9 mouse cellular contexts compared by ENCODE assay signal in the genomic region with DNA sequence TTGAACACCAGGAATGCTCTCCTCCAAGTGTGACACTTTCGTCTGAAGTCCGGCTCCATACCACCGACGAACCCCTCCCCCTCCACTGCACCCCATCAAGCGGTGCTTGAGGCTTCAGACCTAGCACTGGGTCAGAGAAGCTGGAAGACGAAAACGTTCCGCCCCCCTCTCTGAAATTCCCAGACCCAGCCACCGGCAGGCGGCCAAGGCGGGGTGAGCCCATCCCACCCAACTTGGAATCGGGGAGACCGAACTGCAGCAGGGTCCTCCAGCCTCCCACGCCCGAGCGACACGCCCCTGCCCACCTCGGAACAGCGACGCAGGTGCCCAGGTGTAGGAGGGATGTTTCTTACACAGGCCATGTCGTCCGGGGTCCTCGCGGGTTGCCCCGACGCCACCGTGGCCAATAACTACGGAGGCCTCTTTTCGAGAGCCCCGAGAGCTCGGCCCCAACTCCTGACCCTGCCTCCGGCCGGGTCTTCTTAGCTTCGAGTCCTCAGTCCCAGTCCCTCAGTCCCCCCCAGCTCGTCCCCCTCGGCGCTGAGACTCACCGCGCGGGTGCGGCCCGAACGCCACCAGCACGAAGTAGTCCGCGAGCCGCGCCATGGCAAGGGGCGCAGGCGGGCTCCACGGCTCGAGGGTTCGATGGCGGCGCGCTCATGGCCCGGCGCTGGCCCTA. TPM values are rescaled to one million over a fixed set of nuclear protein-coding genes. Genes with fewer than 3 reads are reported as not detected.
A peak's percentile ranks its signal among the peaks of the same experiment; 100 is the strongest.
DNase-seq lines count a peak whose midpoint lies in the region; ATAC-seq and TF ChIP-seq lines count a peak whose summit lies in the region.
"Had no signal": no experiment of that assay in that cellular context is flagged by ENCODE, and none has a peak within 500 bp of the region (broad histone marks: within the 10 kb centered on the region; RNA-seq: fewer than 3 reads in every experiment).

No protein-coding gene starts in this region.

- DNase-seq in gastrocnemius, postnatal 10 days: peak; percentile 45
- DNase-seq in gastrocnemius, postnatal 36 days: no peak
- peak; percentile 55 to 68 for DNase-seq in cerebellum, postnatal 14 days
- peak; percentile 17 for DNase-seq in heart, postnatal 0 days (ENCODE audit: low spot score)
- peak; percentile 61 to 73 for DNase-seq in kidney, postnatal 4 days
- no peak for DNase-seq in B cell, adult 2 months

- no peak for TF ChIP-seq EP300 in ES-Bruce4 (IDR thresholded peaks at IDR 0.05; ENCODE audit: insufficient read depth, low read depth, low read length)
- TF ChIP-seq EP300 in heart, postnatal 0 days (IDR thresholded peaks at IDR 0.05; ENCODE audit: low read depth): no peak

- H3K27me3 ChIP-seq in ES-Bruce4 (ENCODE audit: control insufficient read depth, insufficient read depth, low read length, poor library complexity, severe bottlenecking): no peaks in the 10 kb centered on the region
- no peaks in the 10 kb centered on the region for H3K27me3 ChIP-seq in heart, postnatal 0 days (ENCODE audit: control insufficient read depth, insufficient read depth, low read length)
- no peaks in the 10 kb centered on the region for H3K27me3 ChIP-seq in midbrain, embryonic 15.5 days (replicated peaks)

- ATAC-seq in heart, postnatal 0 days (ENCODE audit: insufficient read depth, low read depth): peak; percentile 16
- ATAC-seq in midbrain, embryonic 15.5 days (replicated peaks): peak; percentile 56

- WGBS in heart, postnatal 0 days: under 1% methylated on average over 51 of the region's 58 CpGs
- WGBS in midbrain, embryonic 15.5 days: under 1% methylated on average over 57 of the region's 58 CpGs

- no peak for TF ChIP-seq POLR2A in ES-Bruce4 (IDR thresholded peaks at IDR 0.05; ENCODE audit: insufficient read depth, low read length)

- no peak for TF ChIP-seq CTCF in ES-Bruce4 (IDR thresholded peaks at IDR 0.05; ENCODE audit: low read depth, low read length)
- no peak for TF ChIP-seq CTCF in heart, postnatal 0 days (IDR thresholded peaks at IDR 0.05; ENCODE audit: low read depth)

- H3K27ac ChIP-seq in ES-Bruce4 (ENCODE audit: insufficient read depth, low read length): no peak overlapping the region
- peak overlapping the region; percentile 31 for H3K27ac ChIP-seq in heart, postnatal 0 days (ENCODE audit: low read depth)
- peak overlapping the region; percentile 54 for H3K27ac ChIP-seq in midbrain, embryonic 15.5 days

- intact Hi-C loops in gastrocnemius, postnatal 36 days (cut with DNase I): no loop called here

- peak overlapping the region; percentile 86 for H3K4me3 ChIP-seq in ES-Bruce4 (ENCODE audit: low read depth, low read length)
- H3K4me3 ChIP-seq in heart, postnatal 0 days (ENCODE audit: low read depth, low read length): peak overlapping the region; percentile 72
- H3K4me3 ChIP-seq in midbrain, embryonic 15.5 days: peak overlapping the region; percentile 88

- peak overlapping the region; percentile 93 for H3K4me2 ChIP-seq in heart, postnatal 0 days (ENCODE audit: low read depth, low read length)
- H3K4me2 ChIP-seq in midbrain, embryonic 15.5 days: peak overlapping the region; percentile 87

- peak overlapping the region; percentile 83 for H3K9ac ChIP-seq in ES-Bruce4 (ENCODE audit: low read depth, poor library complexity, severe bottlenecking)
- peak overlapping the region; percentile 81 for H3K9ac ChIP-seq in heart, postnatal 0 days (replicated peaks; ENCODE audit: low read depth, low read length)
- H3K9ac ChIP-seq in midbrain, embryonic 15.5 days: peak overlapping the region; percentile 65

- H3K4me1 ChIP-seq in ES-Bruce4 (ENCODE audit: control insufficient read depth, insufficient read depth, low read length): no peaks in the 10 kb centered on the region
- H3K4me1 ChIP-seq in heart, postnatal 0 days (ENCODE audit: control insufficient read depth, insufficient read depth): peaks cover 20% of the 10 kb centered on the region
- H3K4me1 ChIP-seq in midbrain, embryonic 15.5 days: peaks cover 46% of the 10 kb centered on the region

- H3K36me3 ChIP-seq in ES-Bruce4 (ENCODE audit: control insufficient read depth, insufficient read depth, low read length, poor library complexity, severe bottlenecking): no peaks in the 10 kb centered on the region
- no peaks in the 10 kb centered on the region for H3K36me3 ChIP-seq in heart, postnatal 0 days (replicated peaks; ENCODE audit: control insufficient read depth, insufficient read depth, low read length)
- no peaks in the 10 kb centered on the region for H3K36me3 ChIP-seq in midbrain, embryonic 15.5 days (replicated peaks)

- no peaks in the 10 kb centered on the region for H3K9me3 ChIP-seq in ES-Bruce4 (replicated peaks; ENCODE audit: control insufficient read depth, insufficient read depth, low read length, poor library complexity, severe bottlenecking)
- no peaks in the 10 kb centered on the region for H3K9me3 ChIP-seq in heart, postnatal 0 days (replicated peaks; ENCODE audit: control insufficient read depth, low read length)
- no peaks in the 10 kb centered on the region for H3K9me3 ChIP-seq in midbrain, embryonic 15.5 days

RNA-seq across cellular contexts. Expression of a gene that starts 0.5 kb away (rescaled TPM):
- total RNA-seq in gastrocnemius, postnatal 10 days (2021): 10 to 100 TPM; 50.1 to 70.5 TPM
- total RNA-seq in gastrocnemius, postnatal 36 days (2021): 10 to 100 TPM; 62.0 to 62.1 TPM
- polyA plus RNA-seq in ES-Bruce4 (2011; ENCODE audit: insufficient read depth, insufficient read length, low read depth, missing spikeins): 51.5 and 66.1 TPM in 2 replicates
- total RNA-seq in heart, postnatal 0 days (2014; rRNA removed; ENCODE audit: low replicate concordance): 113 and 147 TPM in 2 replicates
- 17.7 and 25.6 TPM in 2 replicates for polyA plus RNA-seq in heart, postnatal 0 days (2015; fragmentation: Nextera tagmentation; extraction: Ambion mirVana)
- polyA plus RNA-seq in midbrain, embryonic 15.5 days (2015; fragmentation: Nextera tagmentation; extraction: Ambion mirVana): 106 and 112 TPM in 2 replicates

RNA-seq across cellular contexts. Expression of a gene that starts 7.9 kb away (rescaled TPM):
- not detected for total RNA-seq in gastrocnemius, postnatal 10 days (2021)
- total RNA-seq in gastrocnemius, postnatal 36 days (2021): not detected
- polyA plus RNA-seq in ES-Bruce4 (2011; ENCODE audit: insufficient read depth, insufficient read length, low read depth, missing spikeins): 1.1 TPM in 1 of 2 replicates, not detected in the other
- total RNA-seq in heart, postnatal 0 days (2014; rRNA removed; ENCODE audit: low replicate concordance): not detected in 2 replicates
- not detected in 2 replicates for polyA plus RNA-seq in heart, postnatal 0 days (2015; fragmentation: Nextera tagmentation; extraction: Ambion mirVana)
- not detected in 2 replicates for polyA plus RNA-seq in midbrain, embryonic 15.5 days (2015; fragmentation: Nextera tagmentation; extraction: Ambion mirVana)
- total RNA-seq: left cerebral cortex, postnatal 10 days had no signal

RNA-seq across cellular contexts. Expression of a gene that starts 19.5 kb away (rescaled TPM):
- not detected for total RNA-seq in gastrocnemius, postnatal 10 days (2021)
- not detected for total RNA-seq in gastrocnemius, postnatal 36 days (2021)
- not detected in 2 replicates for polyA plus RNA-seq in ES-Bruce4 (2011; ENCODE audit: insufficient read depth, insufficient read length, low read depth, missing spikeins)
- not detected in 2 replicates for total RNA-seq in heart, postnatal 0 days (2014; rRNA removed; ENCODE audit: low replicate concordance)
- not detected in 2 replicates for polyA plus RNA-seq in heart, postnatal 0 days (2015; fragmentation: Nextera tagmentation; extraction: Ambion mirVana)
- polyA plus RNA-seq in midbrain, embryonic 15.5 days (2015; fragmentation: Nextera tagmentation; extraction: Ambion mirVana): not detected in 2 replicates
- total RNA-seq: left cerebral cortex, postnatal 10 days had no signal

RNA-seq across cellular contexts. Expression of a gene that starts 40.8 kb away (rescaled TPM):
- 10 to 100 TPM; 22.4 to 25.5 TPM for total RNA-seq in gastrocnemius, postnatal 10 days (2021)
- total RNA-seq in gastrocnemius, postnatal 36 days (2021): 10 to 100 TPM; 12.0 to 12.6 TPM
- polyA plus RNA-seq in ES-Bruce4 (2011; ENCODE audit: insufficient read depth, insufficient read length, low read depth, missing spikeins): 41.4 and 42.1 TPM in 2 replicates
- total RNA-seq in heart, postnatal 0 days (2014; rRNA removed; ENCODE audit: low replicate concordance): 26.9 and 33.5 TPM in 2 replicates
- 31.4 and 33.3 TPM in 2 replicates for polyA plus RNA-seq in heart, postnatal 0 days (2015; fragmentation: Nextera tagmentation; extraction: Ambion mirVana)
- 30.5 and 35.0 TPM in 2 replicates for polyA plus RNA-seq in midbrain, embryonic 15.5 days (2015; fragmentation: Nextera tagmentation; extraction: Ambion mirVana)

RNA-seq across cellular contexts. Expression of a gene that starts 40.9 kb away (rescaled TPM):
- total RNA-seq in gastrocnemius, postnatal 10 days (2021): 10 to 100 TPM; 50.5 to 55.8 TPM
- 10 to 100 TPM; 36.7 to 43.0 TPM for total RNA-seq in gastrocnemius, postnatal 36 days (2021)
- polyA plus RNA-seq in ES-Bruce4 (2011; ENCODE audit: insufficient read depth, insufficient read length, low read depth, missing spikeins): 164 and 173 TPM in 2 replicates
- total RNA-seq in heart, postnatal 0 days (2014; rRNA removed; ENCODE audit: low replicate concordance): 83.8 and 136 TPM in 2 replicates
- polyA plus RNA-seq in heart, postnatal 0 days (2015; fragmentation: Nextera tagmentation; extraction: Ambion mirVana): 59.4 and 64.3 TPM in 2 replicates
- polyA plus RNA-seq in midbrain, embryonic 15.5 days (2015; fragmentation: Nextera tagmentation; extraction: Ambion mirVana): 115 and 121 TPM in 2 replicates

Comparison
In these comparisons a context has a peak if more than half of its experiments do, and no peak if none do; other contexts are left out.
1. DNase-seq: peak in gastrocnemius, postnatal 10 days (single experiment), cerebellum, postnatal 14 days (2 of 2), heart, postnatal 0 days (single experiment) and kidney, postnatal 4 days (2 of 2); none in gastrocnemius, postnatal 36 days (0 of 2) and B cell, adult 2 months (0 of 2).
2. Peak in every context shown above with its lines, with median percentiles within 50 percentile points of each other: H3K4me3 ChIP-seq and H3K9ac ChIP-seq.